Mouse (Mus musculus) frontal cortex, postnatal 10 days (tissue): ENCODE measurements around the gene Actr6.
"Not testable (repeated sequence)": the region's sequence is repeated elsewhere in the genome, so short reads cannot be mapped to it uniquely, and the experiment has no call there.

Source experiments
- DNase-seq, 2 experiments: peaks; one replicate each; pipeline ENCODE4 v3.0.0; 2022; ENCODE audit warnings: low spot score in 2 of 2, mixed read lengths in 1 of 2

The Actr6 gene

GRCm38 (mm10) chr10:89680517-89680916, 51.6 kb downstream of the Actr6 start:
- no peak for DNase-seq

DNA sequence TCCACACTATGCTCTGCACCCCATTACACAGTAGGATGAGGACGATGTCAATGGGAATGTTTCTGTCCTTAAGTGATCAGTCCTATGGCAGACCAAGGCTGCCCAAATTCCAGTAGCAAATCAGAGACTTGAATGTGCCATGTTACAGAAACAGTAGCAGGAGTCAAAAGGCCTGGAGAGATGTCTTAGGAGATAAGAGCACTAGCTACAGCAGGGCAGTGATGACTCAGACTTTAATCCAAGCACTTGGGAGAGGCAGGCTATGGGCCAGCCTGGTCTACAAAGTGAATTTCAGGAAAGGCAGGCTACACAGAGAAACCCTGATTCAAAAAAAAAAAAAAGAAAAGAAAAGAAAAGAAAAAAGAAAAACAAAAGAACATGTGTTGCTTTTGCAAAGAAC, 52.6 kb downstream of the Actr6 start:
- DNase-seq = no peak

DNA sequence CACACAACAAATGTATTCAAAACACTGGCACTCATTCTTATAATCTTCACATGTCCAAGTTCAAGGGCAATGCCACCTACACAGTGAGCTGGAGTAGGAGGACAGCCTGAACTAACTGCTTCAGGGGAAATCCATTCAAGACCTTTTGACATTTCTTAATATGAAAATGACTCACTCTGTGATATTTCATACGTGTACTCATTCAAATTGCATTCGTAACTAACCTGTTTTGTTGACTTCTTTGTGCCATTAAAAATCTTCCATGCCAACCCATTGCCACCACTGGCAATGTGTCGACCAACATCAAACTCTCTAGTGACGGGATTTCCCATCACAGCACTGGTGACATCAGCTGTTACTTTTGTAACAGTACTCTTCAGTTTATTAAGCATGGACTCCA, 54.0 kb downstream of the Actr6 start:
- DNase-seq = no peak

GRCm38 (mm10) chr10:89676609-89677008, 55.5 kb downstream of the Actr6 start:
- no peak for DNase-seq

DNA sequence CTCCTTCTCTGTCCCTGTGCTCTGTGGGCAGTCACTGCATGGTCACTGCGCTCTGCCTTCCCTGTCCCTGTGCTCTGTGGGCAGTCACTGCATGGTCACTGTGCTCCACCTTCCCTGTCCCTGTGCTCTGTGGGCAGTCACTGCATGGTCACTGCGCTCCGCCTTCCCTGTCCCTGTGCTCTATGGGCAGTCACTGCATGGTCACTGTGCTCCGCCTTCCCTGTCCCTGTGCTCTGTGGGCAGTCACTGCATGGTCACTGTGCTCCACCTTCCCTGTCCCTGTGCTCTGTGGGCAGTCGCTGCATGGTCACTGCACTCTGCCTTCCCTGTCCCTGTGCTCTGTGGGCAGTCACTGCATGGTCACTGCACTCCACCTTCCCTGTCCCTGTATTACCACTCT, 61.7 kb downstream of the Actr6 start:
- DNase-seq = not testable (repeated sequence)

DNA sequence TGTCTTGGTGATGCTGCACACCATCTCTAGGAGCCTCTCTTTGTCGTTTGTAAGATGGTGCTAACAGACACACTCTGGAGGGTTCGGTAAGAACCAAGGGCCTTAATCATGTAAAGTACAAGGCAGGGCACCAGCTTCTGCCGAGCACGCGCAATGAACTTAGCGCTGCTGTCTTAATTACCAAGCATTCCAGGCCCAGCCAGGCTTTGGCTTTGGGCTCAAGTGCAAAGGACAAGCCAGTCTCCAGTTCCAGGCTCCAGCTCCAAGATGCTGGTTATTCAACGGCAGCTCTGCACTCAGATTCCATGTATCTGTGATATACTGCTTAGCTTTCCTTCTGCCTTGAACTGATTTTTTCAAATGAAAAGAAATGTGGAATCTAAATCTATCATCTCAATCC, 64.5 kb downstream of the Actr6 start:
- DNase-seq = no peak

GRCm38 (mm10) chr10:89665679-89666078, 66.4 kb downstream of the Actr6 start:
- DNase-seq = no peak

- DNase-seq = no peak
These were observed 67.0 kb downstream of the Actr6 start for GRCm38 (mm10) chr10:89664977-89665645.
